Mouse (Mus musculus): ENCODE results near the gene Egln1. TPM values are rescaled to one million over a fixed set of nuclear protein-coding genes. Genes with fewer than 3 reads are reported as not detected.

Egln1 gene
- total RNA-seq (2021): 57.5 and 57.6 TPM in 2 replicates
- long read RNA-seq, transcript Egln1-201 (5 exons, 3,594 nt): major isoform, 168 of 195 reads
- long read RNA-seq, partial matches to known transcripts: 5 of 195 reads
- long read RNA-seq, other reads (novel, unspliced or antisense): 22 of 195 reads

GRCm38 (mm10) chr8:124949209-124950068, at the start of gene Egln1:
Gene Egln1, minus strand, starts transcription at chr8:124949324.
- DNase-seq: peak; percentile 82

GRCm38 (mm10) chr8:124995776-124996175, 46.7 kb upstream of the Egln1 start:
- no peak for DNase-seq

DNA sequence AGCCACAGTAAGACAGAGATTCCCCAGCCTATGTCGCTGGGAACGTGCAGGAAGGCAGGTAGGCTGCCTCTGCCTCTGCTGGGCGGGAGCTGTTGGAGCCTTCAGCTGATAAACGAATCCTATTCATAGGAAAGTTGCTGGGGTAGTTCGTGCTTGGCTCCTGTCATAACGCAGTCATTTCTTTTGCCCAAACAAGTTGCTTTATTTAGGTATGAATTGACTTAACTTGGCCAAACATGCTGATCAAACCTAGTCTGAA, 42.5 kb upstream of the Egln1 start:
- no peak for DNase-seq

GRCm38 (mm10) chr8:124990923-124991667, 42.0 kb upstream of the Egln1 start:
- DNase-seq: no peak

- no peak for DNase-seq
These were observed 31.7 kb upstream of the Egln1 start for GRCm38 (mm10) chr8:124980828-124981227.

DNA sequence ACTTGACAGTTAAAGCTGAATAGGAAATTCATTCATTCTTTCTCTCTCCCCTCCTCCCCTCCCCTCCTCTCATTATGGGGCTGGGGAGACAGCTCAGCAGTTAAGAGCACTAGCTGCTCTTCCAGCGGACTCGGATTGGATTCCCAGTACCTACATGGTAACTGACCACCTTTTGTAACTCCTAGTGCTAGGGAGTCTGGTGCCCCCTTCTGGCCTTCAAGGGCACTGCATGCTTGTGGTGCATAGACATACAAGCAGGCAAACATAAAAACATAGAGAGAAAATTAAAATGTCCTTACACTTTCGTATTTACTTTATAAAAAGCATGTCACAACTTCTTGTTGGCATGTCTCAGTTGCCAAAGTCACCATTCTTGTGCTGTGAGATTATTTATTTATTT, 30.9 kb upstream of the Egln1 start:
- no peak for DNase-seq

DNA sequence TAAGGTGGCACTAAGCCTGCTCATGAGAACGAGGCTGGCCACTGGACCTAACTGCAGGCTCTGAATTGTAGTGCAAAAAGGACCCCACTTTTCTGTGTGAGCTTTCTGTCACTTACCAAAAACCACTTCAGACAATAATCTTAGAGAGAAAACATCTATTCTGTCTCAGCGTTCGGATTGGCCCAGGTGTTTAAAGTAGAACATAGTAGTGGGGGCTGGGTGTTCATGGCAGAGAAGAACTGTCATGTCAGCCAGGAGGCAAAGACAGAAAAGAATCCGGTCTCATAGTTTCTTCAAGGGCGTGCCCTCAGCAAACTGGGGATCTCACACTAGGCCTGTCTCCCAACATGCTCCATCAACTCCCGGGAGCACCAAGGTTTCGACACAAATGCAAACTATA, 28.9 kb upstream of the Egln1 start:
- DNase-seq: no peak

- DNase-seq: no peak
These were observed 27.1 kb upstream of the Egln1 start for GRCm38 (mm10) chr8:124976211-124976610.

- DNase-seq: no peak
These were observed 25.1 kb upstream of the Egln1 start for GRCm38 (mm10) chr8:124974254-124974653.

GRCm38 (mm10) chr8:124973221-124973620, 24.1 kb upstream of the Egln1 start:
- DNase-seq: no peak

DNA sequence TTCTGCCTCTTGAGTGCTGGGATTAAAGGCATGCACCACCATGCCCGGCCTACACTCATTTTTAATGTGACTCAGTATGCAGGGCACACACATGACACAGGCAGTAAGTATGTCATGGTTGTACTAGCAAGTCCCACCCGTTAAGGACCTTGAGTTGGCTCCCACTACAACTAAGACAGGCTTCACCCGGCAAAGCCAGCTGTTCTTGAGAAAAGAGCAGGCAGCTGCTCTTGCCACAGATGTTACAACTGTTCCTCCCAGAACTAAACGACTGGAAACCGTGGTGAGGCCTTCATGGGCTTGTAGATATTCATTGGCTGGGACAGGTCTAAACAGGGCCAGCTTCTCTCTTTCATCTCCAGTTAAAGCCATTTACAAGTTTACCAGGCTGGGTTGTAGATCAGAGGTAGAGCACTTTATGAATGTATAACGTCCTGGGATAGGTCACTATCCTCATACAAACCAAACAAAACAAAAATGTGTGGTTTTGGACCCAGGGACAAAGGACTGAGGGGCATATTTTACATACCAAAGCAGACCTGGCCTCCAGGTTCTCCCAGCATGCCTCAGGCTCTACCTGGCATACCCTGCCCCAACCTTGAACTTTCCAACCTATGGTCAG, 21.3 kb upstream of the Egln1 start:
- DNase-seq: no peak

DNA sequence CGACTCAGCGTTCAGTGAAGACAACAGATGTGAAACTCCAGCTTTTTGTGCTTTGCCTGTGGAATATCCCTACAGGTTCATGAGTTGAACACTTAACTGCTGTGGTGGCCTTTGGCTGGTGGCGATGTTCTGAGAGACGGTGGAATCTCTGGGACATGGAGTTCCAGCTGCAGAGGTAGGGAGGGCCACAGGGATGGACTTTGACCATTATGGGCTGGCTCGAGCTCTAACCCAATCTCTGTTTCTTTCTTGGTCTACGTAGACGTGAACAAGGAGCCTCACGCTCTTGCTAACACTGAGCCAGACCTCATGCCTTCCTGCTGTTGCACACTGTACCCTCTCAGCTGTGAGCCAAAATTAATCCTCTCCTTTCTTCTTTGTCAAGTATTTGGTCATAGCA, 15.8 kb upstream of the Egln1 start:
- DNase-seq: no peak

DNA sequence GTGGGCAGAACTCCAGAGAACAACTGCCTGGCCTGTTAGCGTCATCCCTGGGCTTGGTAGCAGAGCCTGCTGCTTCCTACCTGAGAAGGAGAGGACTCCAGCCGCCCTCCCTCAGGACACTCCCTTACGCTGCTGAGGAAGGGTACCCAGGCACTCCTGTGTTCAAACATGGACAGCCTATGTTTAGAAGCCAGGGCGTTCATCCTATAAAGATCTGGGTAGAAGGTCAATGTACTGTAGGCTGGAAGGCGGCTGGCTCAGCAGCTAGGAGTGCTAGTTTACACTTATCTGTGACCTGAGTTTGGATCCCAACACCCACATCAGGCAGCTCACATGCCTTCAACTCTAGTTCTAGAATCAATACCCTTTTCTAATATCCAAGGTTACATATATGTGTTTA, 14.1 kb upstream of the Egln1 start:
- DNase-seq: no peak

- no peak for DNase-seq
These were observed 11.2 kb upstream of the Egln1 start for GRCm38 (mm10) chr8:124960226-124960880.

GRCm38 (mm10) chr8:124959462-124960225, 10.5 kb upstream of the Egln1 start:
- DNase-seq: no peak

DNA sequence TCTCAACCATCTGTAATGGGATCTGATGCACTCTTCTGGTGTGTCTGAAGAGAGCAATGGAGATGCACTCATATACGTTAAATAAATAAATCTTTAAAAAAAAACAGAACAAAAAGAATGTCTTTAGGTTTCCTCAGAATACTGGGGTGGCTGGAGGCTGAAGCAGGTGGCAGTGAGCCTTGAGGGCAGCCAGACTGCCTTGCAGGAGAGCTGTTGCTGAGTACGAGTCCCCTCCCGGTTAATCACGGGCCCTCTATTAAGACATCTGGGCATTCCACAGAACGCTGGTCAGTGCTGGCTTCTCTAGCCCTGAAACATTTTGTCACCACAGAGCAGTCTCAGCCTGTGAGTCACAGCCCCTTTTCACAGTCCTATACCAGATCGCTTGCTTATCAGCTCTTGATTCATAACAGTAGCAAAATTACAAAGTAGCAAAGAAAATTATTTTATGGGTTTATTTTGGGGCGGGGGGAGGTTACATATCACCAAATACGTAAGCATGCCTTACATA, 5.5 kb upstream of the Egln1 start:
- no peak for DNase-seq

- DNase-seq: no peak
These were observed 4.1 kb upstream of the Egln1 start for GRCm38 (mm10) chr8:124953188-124953587.

GRCm38 (mm10) chr8:124950865-124951264, 1.7 kb upstream of the Egln1 start:
- DNase-seq: no peak

DNA sequence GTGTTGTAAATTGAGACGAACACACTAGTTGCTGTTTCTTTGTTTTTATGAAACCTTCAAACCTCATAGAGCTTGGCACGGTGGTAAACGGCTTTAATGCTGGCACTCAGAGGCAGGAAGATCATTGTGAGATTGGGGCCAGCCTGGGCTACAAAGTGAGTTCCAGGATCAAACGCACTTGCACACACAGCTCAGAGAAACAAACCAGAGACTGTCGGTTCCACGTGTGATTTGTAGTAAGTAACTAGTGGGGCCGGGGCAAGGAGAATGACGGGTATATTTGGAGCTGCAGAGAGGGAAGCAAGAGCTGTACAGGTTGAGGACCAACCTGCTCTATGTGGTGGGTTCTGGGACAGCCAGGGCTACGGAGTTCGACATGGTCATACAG, 939 bp upstream of the Egln1 start:
- no peak for DNase-seq

GRCm38 (mm10) chr8:124948733-124949111, 402 bp downstream of the Egln1 start:
- DNase-seq: no peak

- peak; percentile 54 for DNase-seq
These were observed 1.0 kb downstream of the Egln1 start for GRCm38 (mm10) chr8:124947865-124948732.
